Mouse (Mus musculus): ENCODE measurements at regions not wholly inside any gene's neighbourhood (a gene's known extent, or its start where the extent isn't known, plus 50 kb on each side); places are given as distances from the start of the nearest gene placed in this dataset.

- no peak for DNase-seq (ENCODE audit: low read depth, low spot score)
These were observed 126.5 kb upstream of the Meis1 start for GRCm38 (mm10) chr11:19145263-19145662.

GRCm38 (mm10) chr11:19145991-19146390 lies 127.2 kb upstream of the Meis1 start:
- DNase-seq (ENCODE audit: low read depth, low spot score), result no peak

GRCm38 (mm10) chr11:19151026-19151425 lies 132.2 kb upstream of the Meis1 start:
- DNase-seq (ENCODE audit: low read depth, low spot score), result no peak

- no peak for DNase-seq (ENCODE audit: low read depth, low spot score)
These were observed 134.9 kb upstream of the Meis1 start for GRCm38 (mm10) chr11:19153714-19154113.

- no peak for DNase-seq (ENCODE audit: low read depth, low spot score)
These were observed 136.2 kb upstream of the Meis1 start for GRCm38 (mm10) chr11:19154813-19155616.

- no peak for DNase-seq (ENCODE audit: low read depth, low spot score)
These were observed 136.8 kb upstream of the Meis1 start for GRCm38 (mm10) chr11:19155617-19155983.

- DNase-seq (ENCODE audit: low read depth, low spot score), result no peak
These were observed 141.4 kb upstream of the Meis1 start for GRCm38 (mm10) chr11:19160227-19160626.

GRCm38 (mm10) chr11:19160669-19161068 lies 141.9 kb upstream of the Meis1 start:
- peak; percentile 10 for DNase-seq (ENCODE audit: low read depth, low spot score)

- no peak for DNase-seq (ENCODE audit: low read depth, low spot score)
These were observed 152.2 kb upstream of the Meis1 start for GRCm38 (mm10) chr11:19170938-19171337.

- no peak for DNase-seq (ENCODE audit: low read depth, low spot score)
These were observed 155.7 kb upstream of the Meis1 start for GRCm38 (mm10) chr11:19174305-19175017.

GRCm38 (mm10) chr11:19179290-19179689 lies 160.5 kb upstream of the Meis1 start:
- DNase-seq (ENCODE audit: low read depth, low spot score), result no peak

- no peak for DNase-seq (ENCODE audit: low read depth, low spot score)
These were observed 171.0 kb upstream of the Meis1 start for GRCm38 (mm10) chr11:19189778-19190177.

- DNase-seq (ENCODE audit: low read depth, low spot score), result no peak
These were observed 175.7 kb upstream of the Meis1 start for GRCm38 (mm10) chr11:19194464-19194863.

GRCm38 (mm10) chr11:19197790-19198189 lies 179.0 kb upstream of the Meis1 start:
- DNase-seq (ENCODE audit: low read depth, low spot score), result no peak

- no peak for DNase-seq (ENCODE audit: low read depth, low spot score)
These were observed 184.1 kb upstream of the Meis1 start for GRCm38 (mm10) chr11:19202602-19203517.

GRCm38 (mm10) chr11:19203518-19203900 lies 184.7 kb upstream of the Meis1 start:
- DNase-seq (ENCODE audit: low read depth, low spot score), result no peak

- no peak for DNase-seq (ENCODE audit: low read depth, low spot score)
These were observed 185.2 kb upstream of the Meis1 start for GRCm38 (mm10) chr11:19203968-19204367.

- DNase-seq (ENCODE audit: low read depth, low spot score), result no peak
These were observed 185.7 kb upstream of the Meis1 start for GRCm38 (mm10) chr11:19204521-19204920.

- DNase-seq (ENCODE audit: low read depth, low spot score), result no peak
These were observed 186.4 kb upstream of the Meis1 start for GRCm38 (mm10) chr11:19205174-19205573.

- no peak for DNase-seq (ENCODE audit: low read depth, low spot score)
These were observed 200.7 kb upstream of the Meis1 start for GRCm38 (mm10) chr11:19219476-19219875.

- DNase-seq (ENCODE audit: low read depth, low spot score), result no peak
These were observed 202.7 kb upstream of the Meis1 start for GRCm38 (mm10) chr11:19221442-19221841.

- no peak for DNase-seq (ENCODE audit: low read depth, low spot score)
These were observed 208.0 kb upstream of the Meis1 start for GRCm38 (mm10) chr11:19226756-19227155.

Data from ZHBTc4 (cell line).